Mouse (Mus musculus) heart, adult 2 months (tissue): Measurements from ENCODE around the gene Fam124a. TPM values are rescaled to one million over a fixed set of nuclear protein-coding genes. Genes with fewer than 3 reads are reported as not detected.
"Not testable (repeated sequence)": the region's sequence is repeated elsewhere in the genome, so short reads cannot be mapped to it uniquely, and the experiment has no call there.

Experiments used
- DNase-seq, 2 experiments: peaks; one replicate each; pipeline ENCODE4 v3.0.0; 2021
- H3K27ac ChIP-seq: fragments of 200-600 bp; 2 replicates; pipeline ENCODE4 v1.8.1; 2022
- H3K27me3 ChIP-seq: fragments of 200-500 bp; 2 replicates; pipeline ENCODE4 v1.6.1; 2012; ENCODE audit warnings: mild to moderate bottlenecking, low read length, inconsistent platforms, mixed read lengths; ENCODE audit not compliant: control insufficient read depth, insufficient read depth
- H3K36me3 ChIP-seq: fragments of 200-500 bp; 2 replicates; pipeline ENCODE4 v1.6.1; 2012; ENCODE audit warnings: low read length, inconsistent platforms; ENCODE audit not compliant: control insufficient read depth, insufficient read depth
- H3K4me1 ChIP-seq: fragments of 200-500 bp; 2 replicates; pipeline ENCODE4 v1.6.1; 2011; ENCODE audit warnings: low read length; ENCODE audit not compliant: control insufficient read depth, insufficient read depth
- H3K4me3 ChIP-seq: fragments of 200-600 bp; 2 replicates; pipeline ENCODE4 v1.8.1; 2022
- H3K79me2 ChIP-seq: fragments of 200-500 bp; replicated peaks from 2 replicates; pipeline ENCODE4 v1.6.1; 2012; ENCODE audit warnings: mild to moderate bottlenecking, inconsistent platforms, low read length, moderate library complexity, mixed read lengths; ENCODE audit not compliant: control insufficient read depth, insufficient read depth
- H3K9ac ChIP-seq: fragments of 200-500 bp; 2 replicates; pipeline ENCODE4 v1.6.1; 2012; ENCODE audit warnings: low read depth, mild to moderate bottlenecking, control low read depth, inconsistent platforms, low read length, mixed read lengths
- CTCF ChIP-seq: fragments of 200-600 bp; IDR thresholded peaks from 2 replicates; pipeline ENCODE4 v1.8.1; 2022; ENCODE audit warnings: antibody characterized with exemption, mild to moderate bottlenecking, moderate library complexity
- EP300 ChIP-seq: fragments of 200-500 bp; IDR thresholded peaks from 2 replicates; pipeline ENCODE4 v1.6.1; 2011; ENCODE audit warnings: low read depth, low read length, control low read depth; ENCODE audit not compliant: insufficient read depth
- POLR2A ChIP-seq: fragments of 200-500 bp; IDR thresholded peaks from 2 replicates; pipeline ENCODE4 v1.6.1; 2011; ENCODE audit warnings: mild to moderate bottlenecking, low read depth, low read length, control low read depth; ENCODE audit not compliant: insufficient read depth
- WGBS: fragments of 180-500 bp; shearing (Covaris S2); methylation state at CpG from one replicate; pipeline ENCODE4 v1.1.7; 2018; 5-methylcytosine and 5-hydroxymethylcytosine counted together
- intact Hi-C: fragments of 180-260 bp; cut with DNase I; formaldehyde crosslinking; loops from one replicate; pipeline ENCODE4 v1.15.1; 2025
- polyA plus RNA-seq: library from polyadenylated mRNA; depleted of rRNA; stranded (reverse); fragments of >200 nt; gene quantifications from 2 replicates; pipeline ENCODE4 v1.2.3, GENCODE M21; 2012
- total RNA-seq, 2 experiments: library from RNA; stranded (reverse); gene quantifications; 2 replicates each; pipeline ENCODE4 v1.2.3; 2021

Gene Fam124a
- total and polyA plus RNA-seq, 3 experiments = 3.4 to 7.9 (median 3.4) TPM

DNA sequence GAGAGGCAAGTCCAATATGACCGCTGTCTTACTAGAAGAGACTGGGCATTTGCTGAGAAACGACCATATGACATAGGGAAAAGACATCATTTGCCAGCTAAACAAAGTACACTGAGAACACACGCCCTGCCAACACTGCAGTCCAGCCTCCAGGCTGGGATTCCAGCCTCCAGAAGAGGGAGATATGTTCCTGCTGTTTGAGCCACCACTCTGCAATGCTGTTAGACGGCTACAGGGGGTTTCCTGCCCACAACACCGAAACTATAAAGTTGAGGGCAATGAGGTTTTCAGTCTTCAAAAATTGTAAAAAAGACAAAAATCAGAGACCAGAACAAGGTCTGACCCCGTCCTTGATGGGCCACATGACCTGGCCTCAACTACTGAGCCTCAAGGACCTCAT lies 83.6 kb downstream of the Fam124a start:
- TF ChIP-seq CTCF (peak; percentile 74), POLR2A (no peak), EP300 (0 out of 2 replicates have a peak, but pooled peaks have one; percentile 51)
- 38% methylated on average over 6 of the region's 6 CpGs for WGBS
- Histone ChIP-seq H3K27me3 (no peaks in the 10 kb centered on the region), H3K9ac (no peak overlapping the region), H3K79me2 (no peaks in the 10 kb centered on the region), H3K27ac (no peak overlapping the region), H3K36me3 (no peaks in the 10 kb centered on the region), H3K4me3 (no peak overlapping the region), H3K4me1 (peaks cover 2% of the 10 kb centered on the region)
- intact Hi-C loops = loop anchor here (5.0 kb wide), 2 partner anchors 118 to 338 kb away; no protein-coding TSS in a partner anchor
- peak in 1 of 2 experiments; percentile 45 for DNase-seq

DNA sequence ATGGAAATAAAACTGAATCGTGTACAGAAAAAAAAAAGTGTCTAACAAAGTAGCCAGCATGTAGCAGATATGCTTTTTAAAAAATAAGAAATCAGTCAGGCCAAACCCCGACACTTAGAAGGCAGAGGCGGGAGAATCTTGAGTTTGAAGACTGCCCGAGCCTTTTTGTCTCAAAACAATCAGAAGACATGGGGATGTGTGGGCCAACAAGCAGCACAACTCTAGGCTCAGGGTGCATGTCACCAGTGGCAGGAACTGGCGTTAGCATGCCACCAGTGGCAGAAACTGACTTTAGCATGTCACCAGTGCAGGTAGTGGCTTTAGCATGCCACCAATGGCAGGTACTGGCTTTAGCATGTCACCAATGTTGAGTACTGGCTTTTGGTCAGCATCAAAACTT lies 84.0 kb downstream of the Fam124a start:
- Histone ChIP-seq H3K79me2 (no peaks in the 10 kb centered on the region), H3K9ac (no peak overlapping the region), H3K4me1 (peaks cover 2% of the 10 kb centered on the region), H3K4me3 (no peak overlapping the region), H3K36me3 (no peaks in the 10 kb centered on the region), H3K27me3 (no peaks in the 10 kb centered on the region), H3K27ac (no peak overlapping the region)
- intact Hi-C loops = loop anchor here (5.0 kb wide), 2 partner anchors 118 to 338 kb away; no protein-coding TSS in a partner anchor
- WGBS = 83% methylated on average over 5 of the region's 5 CpGs
- TF ChIP-seq POLR2A (no peak), EP300 (no peak), CTCF (no peak)
- no peak for DNase-seq

DNA sequence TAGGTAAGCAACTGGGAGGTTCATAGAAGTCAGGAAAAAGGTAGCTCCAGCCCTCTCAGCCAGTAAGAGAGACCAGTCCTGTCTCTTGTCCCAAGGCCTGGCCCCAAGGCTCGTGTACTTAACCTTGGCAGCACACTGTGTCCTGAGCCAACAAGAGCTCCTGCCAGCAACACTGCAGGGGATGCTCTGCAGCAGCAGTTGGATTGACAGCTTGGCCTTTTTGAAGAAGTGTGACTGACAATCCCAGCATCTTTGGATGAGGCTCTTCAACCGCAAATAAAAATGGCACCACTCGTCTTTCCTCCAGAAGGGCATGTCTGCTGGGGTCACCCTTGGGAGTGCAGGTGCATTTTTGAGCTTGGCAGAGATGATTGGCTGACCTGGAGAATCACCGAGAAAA lies 84.9 kb downstream of the Fam124a start:
- no peaks in the 10 kb centered on the region for H3K36me3 ChIP-seq
- 66% methylated on average over 4 of the region's 4 CpGs for WGBS
- peaks cover 2% of the 10 kb centered on the region for H3K4me1 ChIP-seq
- H3K27ac ChIP-seq = no peak overlapping the region
- TF ChIP-seq CTCF (no peak), EP300 (no peak), POLR2A (no peak)
- H3K9ac ChIP-seq = no peak overlapping the region
- H3K27me3 ChIP-seq = no peaks in the 10 kb centered on the region
- H3K79me2 ChIP-seq = no peaks in the 10 kb centered on the region
- no peak for DNase-seq
- intact Hi-C loops = no loop called here
- H3K4me3 ChIP-seq = no peak overlapping the region

DNA sequence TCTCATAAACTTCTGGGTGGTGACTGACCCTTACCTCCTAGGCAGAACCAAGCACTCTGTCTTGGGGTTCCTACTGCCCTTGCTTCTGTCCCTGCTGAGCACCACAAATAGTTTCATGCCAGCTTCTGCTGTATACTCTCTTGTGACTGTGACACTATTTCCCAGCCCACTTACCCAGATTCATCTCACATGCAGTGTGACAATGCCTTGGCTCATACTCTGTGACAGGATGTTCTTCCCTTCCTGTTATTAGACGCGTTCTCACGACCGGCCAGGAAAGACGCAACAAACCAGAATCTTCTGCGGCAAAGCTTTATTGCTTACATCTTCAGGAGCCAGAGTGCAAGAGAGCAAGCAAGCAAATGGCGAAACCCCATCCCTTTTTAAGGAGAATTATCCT lies 86.8 kb downstream of the Fam124a start:
- intact Hi-C loops, DNase-seq, H3K27me3 ChIP-seq, H3K4me1 ChIP-seq, H3K36me3 ChIP-seq, H3K79me2 ChIP-seq, H3K9ac ChIP-seq, H3K4me3 ChIP-seq: not testable (repeated sequence)
- H3K27ac ChIP-seq = peak overlapping the region; percentile 52
- 43% methylated on average over 6 of the region's 7 CpGs for WGBS

DNA sequence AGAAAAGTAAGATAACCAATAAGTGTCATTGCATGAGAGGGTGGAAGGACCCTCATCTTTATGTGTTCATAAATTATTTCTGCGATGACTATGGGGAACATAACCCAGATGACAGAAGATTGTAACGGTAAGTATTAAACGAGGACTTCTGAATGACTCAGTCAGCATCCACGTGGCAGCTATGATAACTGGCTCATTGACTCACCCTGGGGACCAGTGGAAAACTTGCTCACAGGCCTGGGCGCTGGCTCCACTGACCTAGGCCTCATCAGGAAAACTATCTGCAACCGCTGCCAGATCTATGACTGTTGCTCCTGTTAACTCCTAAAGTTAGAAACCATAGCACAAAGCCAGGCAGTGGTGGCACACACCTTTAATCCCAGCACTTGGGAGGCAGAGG lies 92.9 kb downstream of the Fam124a start:
- Histone ChIP-seq H3K27ac (no peak overlapping the region), H3K9ac (no peak overlapping the region), H3K79me2 (no peaks in the 10 kb centered on the region), H3K4me1 (no peaks in the 10 kb centered on the region), H3K27me3 (no peaks in the 10 kb centered on the region), H3K36me3 (no peaks in the 10 kb centered on the region), H3K4me3 (no peak overlapping the region)
- intact Hi-C loops = no loop called here
- DNase-seq = no peak
- TF ChIP-seq POLR2A = no peak
- TF ChIP-seq EP300 = no peak
- no peak for TF ChIP-seq CTCF
- 75% methylated on average over 6 of the region's 6 CpGs for WGBS

DNA sequence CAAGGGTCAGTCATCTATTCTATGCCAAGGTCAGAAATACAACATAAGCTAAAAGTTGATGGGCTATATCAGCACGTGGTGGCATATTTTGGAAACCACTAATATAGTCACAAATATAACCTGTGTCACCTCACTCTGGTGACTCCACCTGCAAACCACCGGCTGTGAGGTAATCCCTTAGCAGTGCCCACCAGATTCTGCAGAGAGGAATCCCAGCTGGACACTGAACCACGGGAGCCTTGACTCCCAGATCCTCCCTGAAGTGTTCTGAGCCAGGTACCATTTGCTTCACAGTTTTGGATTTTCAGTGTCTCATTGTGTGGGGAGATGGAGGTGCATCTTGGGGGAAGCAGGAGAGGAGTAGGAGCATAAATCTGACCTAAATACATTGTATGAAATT lies 94.8 kb downstream of the Fam124a start:
- 58% methylated on average over 3 of the region's 3 CpGs for WGBS
- Histone ChIP-seq H3K4me3 (no peak overlapping the region), H3K36me3 (no peaks in the 10 kb centered on the region), H3K27ac (no peak overlapping the region), H3K9ac (no peak overlapping the region), H3K4me1 (no peaks in the 10 kb centered on the region), H3K79me2 (no peaks in the 10 kb centered on the region), H3K27me3 (no peaks in the 10 kb centered on the region)
- no peak for TF ChIP-seq CTCF
- DNase-seq = no peak
- intact Hi-C loops = no loop called here
